Mouse (Mus musculus) lung, postnatal 0 days (tissue): Measurements from ENCODE around the gene Ms4a6b. TPM values are rescaled to one million over a fixed set of nuclear protein-coding genes. Genes with fewer than 3 reads are reported as not detected.

Experiments
- ATAC-seq: fragments of 200-750 bp; cut with Nextera tagmentation; 2 replicates; pipeline ENCODE4 v1.8.0; 2017; ENCODE audit warnings: moderate library complexity
- DNase-seq: peaks from one replicate; pipeline ENCODE4 v3.0.0-alpha.2; 2016; ENCODE audit warnings: low spot score
- H3K27ac ChIP-seq: fragments of 300-500 bp; sonication (generic); 2 replicates; pipeline ENCODE4 v1.5.1; 2014; ENCODE audit warnings: antibody characterized with exemption, mild to moderate bottlenecking, low read length, mixed read lengths
- H3K27me3 ChIP-seq: fragments of 300-500 bp; sonication (generic); replicated peaks from 2 replicates; pipeline ENCODE4 v1.6.1; 2014; ENCODE audit warnings: low read length, mixed read lengths; ENCODE audit not compliant: insufficient read depth
- H3K36me3 ChIP-seq: fragments of 300-500 bp; sonication (generic); 2 replicates; pipeline ENCODE4 v1.6.1; 2014; ENCODE audit warnings: low read length, mixed read lengths; ENCODE audit not compliant: insufficient read depth
- H3K4me1 ChIP-seq: fragments of 300-500 bp; sonication (generic); 2 replicates; pipeline ENCODE4 v1.6.1; 2014; ENCODE audit warnings: antibody characterized with exemption, low read depth, low read length, mixed read lengths; ENCODE audit not compliant: insufficient read depth
- H3K4me2 ChIP-seq: fragments of 300-500 bp; sonication (generic); replicated peaks from 2 replicates; pipeline ENCODE4 v1.6.1; 2014; ENCODE audit warnings: low read depth, mild to moderate bottlenecking, low read length, moderate library complexity, mixed read lengths
- H3K4me3 ChIP-seq: fragments of 300-500 bp; sonication (generic); 2 replicates; pipeline ENCODE4 v1.5.1; 2014; ENCODE audit warnings: low read depth, low read length
- H3K9ac ChIP-seq: fragments of 300-500 bp; sonication (generic); replicated peaks from 2 replicates; pipeline ENCODE4 v1.6.1; 2014; ENCODE audit warnings: low read depth, mild to moderate bottlenecking
- H3K9me3 ChIP-seq: fragments of 300-500 bp; sonication (generic); 2 replicates; pipeline ENCODE4 v1.6.1; 2016; ENCODE audit warnings: low read length, mixed read lengths
- CTCF ChIP-seq: IDR thresholded peaks from 2 replicates; pipeline ENCODE4 v1.5.1; 2016; ENCODE audit warnings: antibody characterized with exemption, mild to moderate bottlenecking
- EP300 ChIP-seq: IDR thresholded peaks from 2 replicates; pipeline ENCODE4 v1.6.1; 2016; ENCODE audit warnings: antibody characterized with exemption, mild to moderate bottlenecking, control low read depth
- WGBS: fragments of 180-500 bp; shearing (Covaris S2); extraction: QIAGEN DNeasy Blood & Tissue Kit; methylation state at CpG from one replicate; pipeline ENCODE4 v1.1.7; 2014; 5-methylcytosine and 5-hydroxymethylcytosine counted together
- polyA plus RNA-seq: library from polyadenylated mRNA; unstranded; fragments of >200 nt; fragmentation: Nextera tagmentation; extraction: Ambion mirVana; gene quantifications from 2 replicates; pipeline ENCODE4 v1.2.1, GENCODE M21; 2015

The Ms4a6b gene
- polyA plus RNA-seq, 1 experiment from 2014 or later = 7.1 TPM

DNA sequence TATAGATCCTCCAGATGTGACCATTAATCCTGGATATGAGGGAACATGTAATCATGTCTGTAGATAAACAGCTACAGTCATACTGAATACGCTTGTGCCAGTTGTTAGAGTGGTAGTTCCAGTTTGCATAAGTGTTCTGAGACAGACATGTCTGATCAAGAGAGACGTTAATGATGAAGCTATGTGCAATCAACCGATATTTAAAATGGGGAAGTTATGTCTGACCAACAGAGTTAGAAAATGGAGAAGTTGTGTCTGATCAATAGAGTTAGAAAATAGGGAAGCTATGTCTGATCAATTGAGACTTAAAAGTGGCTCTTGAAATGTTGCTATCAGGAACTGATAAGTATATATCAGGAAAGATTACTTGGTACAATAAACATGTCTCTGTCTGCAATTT is 31.0 kb upstream of the Ms4a6b start:
- TF ChIP-seq CTCF (no peak), EP300 (no peak)
- Histone ChIP-seq H3K4me2 (no peak overlapping the region), H3K36me3 (no peaks in the 10 kb centered on the region), H3K4me1 (no peaks in the 10 kb centered on the region), H3K9me3 (no peaks in the 10 kb centered on the region), H3K27ac (no peak overlapping the region), H3K27me3 (no peaks in the 10 kb centered on the region), H3K4me3 (no peak overlapping the region), H3K9ac (no peak overlapping the region)
- DNase-seq (no peak), ATAC-seq (no peak)
- 71% methylated on average over 3 of the region's 3 CpGs for WGBS

DNA sequence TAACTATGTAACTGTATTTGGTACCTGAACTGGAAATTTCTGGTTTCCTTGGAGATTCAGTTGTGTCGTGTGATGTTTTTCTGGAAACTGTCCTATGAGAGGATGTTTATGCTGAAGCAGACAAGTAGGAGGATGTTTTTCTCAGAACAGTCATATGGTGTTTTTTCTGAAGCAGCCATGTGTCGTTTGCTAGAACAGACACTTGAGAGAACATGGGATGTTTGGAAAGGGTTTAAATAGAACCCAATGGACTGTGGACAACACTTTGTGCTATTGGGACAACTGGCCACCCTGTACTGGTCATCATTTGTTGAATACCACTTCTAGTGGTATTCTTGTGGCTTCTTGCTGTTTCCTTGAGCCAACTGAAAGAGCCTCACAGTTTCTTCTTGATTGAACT is 30.6 kb upstream of the Ms4a6b start, which contains the start of gene Gm8369:
Gene Gm8369, plus strand, starts transcription at position 193 of the 400 bp plus-strand sequence.
- H3K4me2 ChIP-seq = no peak within 1 kb of the TSS
- DNase-seq (no peak), ATAC-seq (no peak)
- H3K27ac ChIP-seq = no peak within 1 kb of the TSS
- 49% methylated on average over 2 of the region's 2 CpGs for WGBS
- no peak within 1 kb of the TSS for H3K4me3 ChIP-seq
- no peak for TF ChIP-seq EP300
- no peak for TF ChIP-seq CTCF
- H3K4me1 ChIP-seq = no peaks in the 10 kb centered on the region
- no peak within 1 kb of the TSS for H3K9ac ChIP-seq
- H3K9me3 ChIP-seq = no peaks in the 10 kb centered on the region
- H3K36me3 ChIP-seq = no peaks in the 10 kb centered on the region
- H3K27me3 ChIP-seq = no peaks in the 10 kb centered on the region

DNA sequence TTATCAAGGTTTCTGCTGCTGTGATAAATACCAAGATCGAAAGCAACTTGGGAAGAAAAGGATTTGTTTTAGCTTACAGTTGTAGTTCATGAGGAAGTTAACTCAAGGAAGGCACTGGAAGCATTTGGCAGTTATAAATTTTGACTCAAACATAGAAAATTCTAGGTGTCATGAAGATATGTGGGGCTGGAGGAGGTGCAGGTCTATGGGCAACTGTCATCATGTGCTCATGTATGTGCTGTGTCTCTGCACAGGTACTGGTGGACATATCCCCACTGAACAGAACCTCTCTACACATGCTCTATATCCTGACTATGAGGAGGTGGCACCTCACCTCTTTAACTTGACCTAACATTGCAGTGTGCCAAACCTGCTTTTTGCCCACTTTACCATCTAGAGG is 29.7 kb upstream of the Ms4a6b start:
- WGBS = 73% methylated on average over 1 of the region's 1 CpGs
- Histone ChIP-seq H3K9me3 (no peaks in the 10 kb centered on the region), H3K9ac (no peak overlapping the region), H3K27ac (no peak overlapping the region), H3K4me2 (no peak overlapping the region), H3K4me3 (no peak overlapping the region), H3K27me3 (no peaks in the 10 kb centered on the region), H3K4me1 (no peaks in the 10 kb centered on the region), H3K36me3 (no peaks in the 10 kb centered on the region)
- no peak for DNase-seq
- TF ChIP-seq CTCF (no peak), EP300 (no peak)
- no peak for ATAC-seq

DNA sequence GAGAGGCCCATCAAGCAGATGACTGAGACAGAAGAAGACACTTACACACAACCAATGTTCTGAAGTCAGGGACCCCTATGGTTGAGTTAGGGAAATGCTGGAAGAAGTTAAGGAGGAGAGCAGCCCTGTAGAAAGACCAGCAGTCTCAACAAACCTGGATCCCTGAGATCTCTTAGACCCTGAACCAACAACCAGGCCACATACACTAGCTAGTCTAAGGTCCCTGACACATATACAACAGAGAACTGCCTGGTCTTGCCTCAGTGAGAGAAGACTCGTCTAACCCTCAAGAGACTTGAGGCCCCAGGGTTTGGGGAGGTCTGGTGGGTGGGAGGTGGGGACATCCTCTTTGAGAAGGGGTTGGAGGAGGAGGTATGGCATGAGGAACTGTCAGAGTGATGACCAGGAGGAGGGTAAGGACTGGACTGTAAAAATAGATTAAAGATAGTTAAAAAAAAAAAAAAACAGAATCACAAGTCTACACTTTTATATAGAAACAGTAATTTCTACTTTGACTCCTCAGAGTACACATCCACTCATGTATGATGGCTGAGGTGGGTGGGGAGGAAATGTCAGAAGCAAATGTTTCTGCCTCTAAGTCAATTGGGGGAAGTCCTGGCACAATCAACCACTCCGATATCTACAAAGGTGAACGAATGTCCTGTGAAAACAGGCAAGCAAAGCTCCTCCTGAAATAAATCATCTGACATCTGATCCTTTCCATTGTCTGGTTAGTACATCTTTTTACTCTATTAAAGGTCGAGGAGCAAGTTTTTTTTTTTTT is 24.7 kb upstream of the Ms4a6b start:
- ATAC-seq (no peak), DNase-seq (no peak)
- Histone ChIP-seq H3K27ac (no peak overlapping the region), H3K9me3 (no peaks in the 10 kb centered on the region), H3K4me2 (no peak overlapping the region), H3K27me3 (no peaks in the 10 kb centered on the region), H3K36me3 (no peaks in the 10 kb centered on the region), H3K4me3 (no peak overlapping the region), H3K9ac (no peak overlapping the region), H3K4me1 (no peaks in the 10 kb centered on the region)
- 51% methylated on average over 4 of the region's 4 CpGs for WGBS
- TF ChIP-seq EP300 (no peak), CTCF (no peak)

DNA sequence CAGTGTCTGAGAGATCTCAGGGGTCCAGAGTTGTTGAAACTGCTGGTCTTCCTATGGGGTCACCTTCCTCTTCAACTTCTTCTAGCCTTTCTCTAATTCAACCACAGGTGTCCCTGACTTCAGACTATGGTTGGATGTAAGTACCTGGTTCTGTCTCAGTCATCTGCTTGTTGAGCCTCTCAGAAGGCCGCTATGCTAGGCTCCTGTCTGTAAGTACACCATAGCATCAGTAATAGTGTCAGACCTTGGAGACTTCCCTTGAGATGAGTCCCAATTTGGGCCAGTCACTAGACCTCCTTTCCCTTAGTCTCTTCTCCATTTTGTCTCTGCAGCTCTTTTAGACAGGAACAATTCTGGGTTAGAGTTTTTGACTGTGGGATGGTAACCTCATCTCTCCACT is 23.6 kb upstream of the Ms4a6b start:
- ATAC-seq (no peak), DNase-seq (no peak)
- WGBS = 56% methylated on average over 1 of the region's 1 CpGs
- no peak overlapping the region for H3K9ac ChIP-seq
- H3K9me3 ChIP-seq = no peaks in the 10 kb centered on the region
- no peak overlapping the region for H3K27ac ChIP-seq
- no peak overlapping the region for H3K4me2 ChIP-seq
- no peaks in the 10 kb centered on the region for H3K4me1 ChIP-seq
- H3K36me3 ChIP-seq = no peaks in the 10 kb centered on the region
- TF ChIP-seq CTCF (no peak), EP300 (no peak)
- H3K4me3 ChIP-seq = no peak overlapping the region
- no peaks in the 10 kb centered on the region for H3K27me3 ChIP-seq

DNA sequence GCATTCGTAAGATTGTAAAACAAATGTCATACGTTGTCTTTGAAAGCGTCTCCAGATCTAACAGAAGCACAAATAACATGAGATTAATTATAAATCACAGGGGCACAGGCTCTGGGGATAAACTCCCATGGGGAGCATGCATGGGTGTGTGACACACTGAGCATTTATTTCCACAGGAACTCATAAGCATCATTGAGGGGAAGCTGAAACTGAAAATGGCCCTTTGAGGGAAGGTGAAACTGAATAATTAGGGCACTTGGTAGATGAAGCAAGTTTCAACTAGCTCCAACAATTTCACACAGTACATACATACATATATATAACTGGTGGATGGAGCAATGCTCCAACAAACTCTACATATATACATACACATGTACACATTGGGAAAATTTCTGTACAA is 21.8 kb upstream of the Ms4a6b start:
- ATAC-seq (no peak), DNase-seq (no peak)
- H3K36me3 ChIP-seq = no peaks in the 10 kb centered on the region
- no peaks in the 10 kb centered on the region for H3K9me3 ChIP-seq
- TF ChIP-seq EP300 (no peak), CTCF (no peak)
- H3K27me3 ChIP-seq = no peaks in the 10 kb centered on the region
- no peaks in the 10 kb centered on the region for H3K4me1 ChIP-seq
- WGBS = 63% methylated on average over 3 of the region's 3 CpGs
- no peak overlapping the region for H3K4me2 ChIP-seq
- H3K4me3 ChIP-seq = no peak overlapping the region
- no peak overlapping the region for H3K9ac ChIP-seq
- H3K27ac ChIP-seq = no peak overlapping the region
